Mouse (Mus musculus): ENCODE results near the gene Tff3. TPM values are rescaled to one million over a fixed set of nuclear protein-coding genes. Genes with fewer than 3 reads are reported as not detected.

Gene Tff3
- polyA plus RNA-seq, 1 experiment from 2014 or later: 1.4 TPM

DNA sequence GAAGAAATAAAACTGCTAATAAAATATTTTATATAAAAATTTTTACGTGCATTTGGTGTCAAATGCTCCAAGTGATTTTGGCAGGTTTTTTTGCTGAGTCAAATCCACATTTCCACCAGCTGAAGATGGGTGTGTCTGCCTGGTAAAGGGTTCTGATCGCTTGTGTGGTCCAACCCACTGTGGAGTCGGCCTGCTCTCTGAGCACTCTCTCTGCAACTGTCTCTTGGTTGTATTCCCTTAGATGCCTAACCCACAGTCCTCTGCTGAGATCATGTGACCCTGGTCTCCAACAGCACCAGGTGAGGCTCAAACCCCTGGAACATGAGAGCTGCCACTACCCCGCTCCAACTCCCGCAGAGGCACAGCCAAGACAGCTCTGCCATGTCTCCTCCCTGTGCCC lies 11.5 kb downstream of the Tff3 start:
- H3K4me2 ChIP-seq: no peak overlapping the region
- no peaks in the 10 kb centered on the region for H3K27me3 ChIP-seq (replicated peaks)
- H3K4me1 ChIP-seq: no peaks in the 10 kb centered on the region
- no peak overlapping the region for H3K27ac ChIP-seq
- H3K9me3 ChIP-seq: no peaks in the 10 kb centered on the region
- ATAC-seq (replicated peaks): no peak
- no peaks in the 10 kb centered on the region for H3K36me3 ChIP-seq (replicated peaks)
- no peak overlapping the region for H3K9ac ChIP-seq
- WGBS: 88% methylated on average over 5 of the region's 5 CpGs
- no peak overlapping the region for H3K4me3 ChIP-seq

DNA sequence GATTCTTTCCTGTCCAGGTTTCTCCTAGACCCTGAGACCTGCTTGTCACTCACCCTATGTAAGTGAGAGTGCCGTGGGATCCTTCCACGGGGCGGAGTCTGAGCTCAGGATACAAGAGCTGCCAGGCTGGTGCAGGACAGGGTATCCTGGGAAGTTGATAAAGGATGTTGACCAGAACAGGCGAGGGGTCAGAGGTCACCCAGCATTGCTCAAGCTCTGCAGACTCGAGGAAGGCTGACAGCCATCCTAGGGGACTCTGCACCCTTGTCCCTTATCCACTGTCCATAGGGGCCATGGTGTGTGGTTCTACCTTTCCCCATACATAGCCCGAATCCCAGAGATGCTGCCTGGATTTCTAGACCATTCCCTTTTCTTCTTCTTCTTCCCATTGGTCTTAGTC lies 13.4 kb downstream of the Tff3 start:
- Histone ChIP-seq H3K27ac (no peak overlapping the region), H3K4me3 (no peak overlapping the region), H3K27me3 (replicated peaks) (no peaks in the 10 kb centered on the region), H3K9ac (no peak overlapping the region), H3K9me3 (no peaks in the 10 kb centered on the region), H3K4me2 (no peak overlapping the region), H3K4me1 (no peaks in the 10 kb centered on the region), H3K36me3 (replicated peaks) (peaks cover 15% of the 10 kb centered on the region; the same call in 1 of the 2 replicates)
- 71% methylated on average over 6 of the region's 6 CpGs for WGBS
- ATAC-seq (replicated peaks): no peak

- H3K9me3 ChIP-seq: no peaks in the 10 kb centered on the region
- no peaks in the 10 kb centered on the region for H3K4me1 ChIP-seq
- peaks cover 38% of the 10 kb centered on the region; the same call in 1 of the 2 replicates for H3K36me3 ChIP-seq (replicated peaks)
- H3K27me3 ChIP-seq (replicated peaks): no peaks in the 10 kb centered on the region
- ATAC-seq (replicated peaks): no peak
- H3K4me2 ChIP-seq: no peak overlapping the region
- no peak overlapping the region for H3K9ac ChIP-seq
- H3K27ac ChIP-seq: no peak overlapping the region
- no peak overlapping the region for H3K4me3 ChIP-seq
- WGBS: 17% methylated on average over 9 of the region's 9 CpGs
Observed at GRCm38 (mm10) chr17:31113191-31113856, 16.1 kb downstream of the Tff3 start.

DNA sequence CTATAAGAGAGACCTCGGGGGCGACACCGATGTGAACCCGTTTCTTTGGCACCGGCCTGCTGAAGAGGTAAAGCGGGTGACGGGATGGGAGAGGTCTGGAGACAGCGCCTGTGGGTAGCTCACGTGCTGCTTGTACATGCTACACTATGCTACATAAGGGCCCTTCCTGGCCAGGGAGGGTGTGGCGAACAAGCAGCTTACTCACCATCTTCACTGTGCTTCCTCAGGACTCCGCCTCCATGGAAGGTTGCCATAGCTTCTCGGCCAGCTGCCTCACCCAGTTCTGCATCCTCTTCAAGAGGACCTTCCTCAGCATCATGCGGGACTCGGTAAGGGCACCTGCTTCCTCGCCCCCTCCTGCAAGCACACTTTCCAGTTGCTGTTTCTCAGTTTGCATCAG lies 21.1 kb downstream of the Tff3 start:
- Histone ChIP-seq H3K27me3 (replicated peaks) (no peaks in the 10 kb centered on the region), H3K9me3 (no peaks in the 10 kb centered on the region), H3K27ac (no peak overlapping the region), H3K36me3 (replicated peaks) (peaks cover 47% of the 10 kb centered on the region; the same call in 1 of the 2 replicates), H3K4me2 (no peak overlapping the region), H3K4me3 (no peak overlapping the region), H3K9ac (no peak overlapping the region), H3K4me1 (no peaks in the 10 kb centered on the region)
- no peak for ATAC-seq (replicated peaks)
- 96% methylated on average over 15 of the region's 15 CpGs for WGBS

GRCm38 (mm10) chr17:31103823-31104222 lies 25.6 kb downstream of the Tff3 start:
- ATAC-seq (replicated peaks): no peak
- Histone ChIP-seq H3K27me3 (replicated peaks) (no peaks in the 10 kb centered on the region), H3K36me3 (replicated peaks) (peaks cover 25% of the 10 kb centered on the region; the same call in 1 of the 2 replicates), H3K4me1 (no peaks in the 10 kb centered on the region), H3K4me3 (no peak overlapping the region), H3K27ac (no peak overlapping the region), H3K4me2 (no peak overlapping the region), H3K9ac (no peak overlapping the region), H3K9me3 (no peaks in the 10 kb centered on the region)
- 85% methylated on average over 8 of the region's 8 CpGs for WGBS

GRCm38 (mm10) chr17:31103007-31103570 lies 26.4 kb downstream of the Tff3 start:
- no peak overlapping the region for H3K4me3 ChIP-seq
- no peak overlapping the region for H3K4me2 ChIP-seq
- no peaks in the 10 kb centered on the region for H3K4me1 ChIP-seq
- H3K9ac ChIP-seq: no peak overlapping the region
- 87% methylated on average over 8 of the region's 8 CpGs for WGBS
- peaks cover 21% of the 10 kb centered on the region; the same call in 1 of the 2 replicates for H3K36me3 ChIP-seq (replicated peaks)
- ATAC-seq (replicated peaks): no peak
- H3K9me3 ChIP-seq: no peaks in the 10 kb centered on the region
- no peak overlapping the region for H3K27ac ChIP-seq
- no peaks in the 10 kb centered on the region for H3K27me3 ChIP-seq (replicated peaks)

DNA sequence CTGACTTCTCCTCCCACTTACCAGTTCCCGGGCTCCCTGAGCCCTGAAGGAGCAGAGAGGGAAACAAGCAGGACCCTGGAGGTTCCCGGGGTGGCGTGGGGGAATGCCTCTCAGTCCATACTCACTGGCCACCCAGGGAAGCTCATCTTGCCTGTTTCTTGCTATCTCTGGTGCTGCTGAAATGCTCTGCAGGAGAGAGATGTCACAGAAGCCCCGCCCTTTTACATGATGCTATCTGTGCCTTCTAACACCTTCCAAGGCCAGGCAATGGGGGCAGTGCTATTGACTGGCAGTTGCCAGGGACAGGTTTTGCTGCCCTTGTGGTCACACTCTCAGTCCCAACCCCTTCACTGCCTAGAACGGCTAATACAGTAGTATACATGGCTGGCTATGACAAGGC lies 30.7 kb downstream of the Tff3 start:
- Histone ChIP-seq H3K36me3 (replicated peaks) (peaks cover 19% of the 10 kb centered on the region; the same call in 1 of the 2 replicates), H3K4me3 (no peak overlapping the region), H3K9ac (no peak overlapping the region), H3K4me1 (peaks cover 7% of the 10 kb centered on the region; the same call in 1 of the 2 replicates), H3K4me2 (no peak overlapping the region), H3K27me3 (replicated peaks) (no peaks in the 10 kb centered on the region), H3K9me3 (no peaks in the 10 kb centered on the region), H3K27ac (no peak overlapping the region)
- 83% methylated on average over 5 of the region's 5 CpGs for WGBS
- ATAC-seq (replicated peaks): no peak

DNA sequence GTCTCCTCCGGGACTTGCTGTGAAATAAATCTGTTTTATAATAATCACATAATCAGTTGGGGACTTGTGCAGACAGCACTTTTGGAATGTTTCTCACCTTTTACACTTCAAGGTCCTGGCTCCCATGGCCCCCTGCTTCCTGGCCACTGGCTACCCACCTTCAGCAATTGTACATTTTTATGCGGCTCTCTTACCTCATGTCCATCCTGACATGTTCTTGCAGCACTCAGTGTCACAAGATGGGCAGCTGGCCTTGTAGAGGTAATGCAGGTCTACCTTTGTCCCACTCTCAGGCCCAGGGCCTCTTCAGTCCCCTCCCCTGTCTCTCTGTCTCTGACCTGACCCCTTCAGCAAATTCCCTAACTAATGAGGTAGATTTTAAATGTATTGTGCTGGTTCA lies 32.6 kb downstream of the Tff3 start:
- no peaks in the 10 kb centered on the region for H3K27me3 ChIP-seq (replicated peaks)
- peaks cover 14% of the 10 kb centered on the region for H3K4me1 ChIP-seq
- no peak overlapping the region for H3K27ac ChIP-seq
- H3K36me3 ChIP-seq (replicated peaks): peaks cover 22% of the 10 kb centered on the region; the same call in 1 of the 2 replicates
- no peaks in the 10 kb centered on the region for H3K9me3 ChIP-seq
- H3K4me3 ChIP-seq: no peak overlapping the region
- no peak for ATAC-seq (replicated peaks)
- H3K4me2 ChIP-seq: no peak overlapping the region
- 91% methylated on average over 2 of the region's 2 CpGs for WGBS
- no peak overlapping the region for H3K9ac ChIP-seq

DNA sequence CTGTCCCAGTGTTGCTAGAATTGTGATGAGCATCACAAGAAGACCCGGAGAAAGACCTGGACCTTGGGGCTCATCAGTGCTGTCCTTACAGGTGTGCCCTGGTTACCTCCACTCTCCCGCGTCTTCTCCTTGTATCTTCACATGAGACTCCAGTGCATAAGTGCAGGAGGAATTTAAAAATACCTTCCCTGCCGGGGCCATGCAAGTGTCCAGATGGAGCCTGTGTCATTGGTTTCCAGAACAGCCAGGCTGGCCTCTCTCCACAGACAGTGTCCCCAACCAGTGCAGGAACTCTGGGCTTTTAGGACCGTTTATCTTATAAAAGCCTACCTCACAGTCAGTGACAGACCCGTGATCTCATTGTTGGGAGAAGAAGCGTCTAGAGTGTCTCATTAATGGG lies 33.9 kb downstream of the Tff3 start:
- peaks cover 22% of the 10 kb centered on the region; the same call in 1 of the 2 replicates for H3K36me3 ChIP-seq (replicated peaks)

DNA sequence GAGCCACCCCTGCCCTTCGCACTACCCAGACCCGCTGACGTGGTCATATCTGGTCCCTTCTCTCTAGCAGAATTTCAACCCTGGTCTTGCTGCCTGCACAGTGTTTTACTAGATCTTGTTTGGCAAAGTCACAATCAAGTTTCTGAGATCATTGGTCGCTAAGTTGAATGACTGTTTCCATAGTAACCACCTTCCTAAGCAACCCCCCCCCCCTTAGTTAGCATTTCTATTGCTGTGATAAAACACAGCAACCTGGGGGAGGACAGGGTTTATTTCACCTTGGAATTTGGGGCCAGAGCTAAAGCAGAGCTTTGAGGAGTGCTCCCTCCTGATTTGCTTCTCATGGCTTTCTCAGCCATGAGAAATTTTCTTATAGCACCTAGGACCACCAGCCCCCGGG lies 34.7 kb downstream of the Tff3 start:
- ATAC-seq (replicated peaks): no peak
- no peaks in the 10 kb centered on the region for H3K27me3 ChIP-seq (replicated peaks)
- H3K4me1 ChIP-seq: peaks cover 33% of the 10 kb centered on the region
- H3K4me3 ChIP-seq: no peak overlapping the region
- 52% methylated on average over 5 of the region's 5 CpGs for WGBS
- no peak overlapping the region for H3K9ac ChIP-seq
- H3K4me2 ChIP-seq: no peak overlapping the region
- no peak overlapping the region for H3K27ac ChIP-seq
- H3K9me3 ChIP-seq: no peaks in the 10 kb centered on the region
- peaks cover 17% of the 10 kb centered on the region; the same call in 1 of the 2 replicates for H3K36me3 ChIP-seq (replicated peaks)

More for the DNA sequence above, 33.9 kb downstream of the Tff3 start:
- WGBS: 87% methylated on average over 7 of the region's 7 CpGs
- no peak for ATAC-seq (replicated peaks)
- H3K4me3 ChIP-seq: no peak overlapping the region
- H3K4me2 ChIP-seq: no peak overlapping the region
- H3K9me3 ChIP-seq: no peaks in the 10 kb centered on the region
- H3K4me1 ChIP-seq: peaks cover 25% of the 10 kb centered on the region
- H3K27ac ChIP-seq: no peak overlapping the region
- H3K9ac ChIP-seq: no peak overlapping the region
- no peaks in the 10 kb centered on the region for H3K27me3 ChIP-seq (replicated peaks)

DNA sequence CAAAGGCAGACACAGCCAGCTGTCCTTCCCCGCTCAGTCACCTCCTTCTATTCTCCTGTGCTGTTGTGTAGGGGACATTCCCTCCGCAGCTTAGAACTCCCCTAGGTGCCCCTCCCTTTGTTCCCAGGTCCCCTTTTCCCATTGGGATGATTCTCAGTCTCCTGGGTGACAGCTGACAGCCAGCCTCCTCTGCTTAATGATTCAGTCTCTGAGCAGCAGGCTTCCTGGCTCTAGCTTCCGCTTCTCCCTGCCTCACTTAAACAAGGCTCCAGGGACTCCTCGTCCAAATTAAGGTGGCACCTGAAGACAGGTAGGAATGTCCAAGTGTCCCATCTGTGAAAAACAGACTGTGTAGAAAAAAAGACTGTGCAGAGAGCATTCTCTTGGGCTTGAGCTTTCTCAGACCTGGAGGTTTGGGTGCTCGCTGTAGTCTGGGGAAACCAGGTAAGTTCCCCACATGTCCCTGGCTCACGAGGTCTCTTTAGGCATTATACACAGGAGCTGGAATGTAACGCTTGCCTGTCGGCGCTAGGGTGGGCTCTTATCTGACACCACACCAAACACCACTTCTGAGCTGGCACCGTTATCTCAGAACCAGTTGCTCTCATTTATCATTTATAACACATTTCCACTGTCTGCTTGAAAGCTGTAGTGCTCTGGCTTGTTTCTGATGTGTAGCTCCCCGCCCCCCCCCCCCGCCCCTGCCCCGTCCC lies 38.3 kb downstream of the Tff3 start:
- peaks cover 3% of the 10 kb centered on the region; the same call in 1 of the 2 replicates for H3K36me3 ChIP-seq (replicated peaks)
- no peak overlapping the region for H3K4me2 ChIP-seq
- peaks cover 54% of the 10 kb centered on the region for H3K4me1 ChIP-seq
- no peaks in the 10 kb centered on the region for H3K27me3 ChIP-seq (replicated peaks)
- 0 out of 2 replicates have a peak, but pooled peaks have one; percentile 24 for ATAC-seq (replicated peaks)
- no peaks in the 10 kb centered on the region for H3K9me3 ChIP-seq
- peak overlapping the region; percentile 18; the same call in 1 of the 2 replicates for H3K27ac ChIP-seq
- no peak overlapping the region for H3K4me3 ChIP-seq
- H3K9ac ChIP-seq: no peak overlapping the region
- whole genome bisulfite sequencing: 28% methylated on average over 13 of the region's 13 CpGs

DNA sequence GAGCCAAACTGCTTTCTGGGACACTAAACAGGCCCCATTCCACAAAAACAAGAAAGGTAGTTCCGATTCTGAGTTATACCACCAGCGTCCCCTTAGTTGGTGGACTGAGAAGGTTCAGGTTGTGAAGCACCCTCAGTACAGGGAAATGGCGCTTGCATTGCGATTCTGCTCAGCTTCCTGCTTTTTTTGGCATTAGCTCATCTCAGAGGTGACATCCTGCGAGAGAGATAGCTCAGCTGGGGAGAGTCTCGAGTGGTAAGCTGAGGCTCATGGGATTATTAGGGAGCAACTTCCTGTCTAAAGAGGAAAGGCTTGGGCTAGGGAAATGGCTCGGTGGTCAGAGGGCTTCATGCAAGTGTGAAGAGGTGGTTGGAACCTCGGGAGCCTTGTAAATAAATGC lies 39.6 kb downstream of the Tff3 start:
- H3K9me3 ChIP-seq: no peaks in the 10 kb centered on the region
- H3K9ac ChIP-seq: no peak overlapping the region
- H3K4me1 ChIP-seq: peaks cover 54% of the 10 kb centered on the region
- ATAC-seq (replicated peaks): no peak
- no peak overlapping the region for H3K4me3 ChIP-seq
- no peaks in the 10 kb centered on the region for H3K27me3 ChIP-seq (replicated peaks)
- WGBS: 74% methylated on average over 8 of the region's 8 CpGs
- 0 out of 2 replicates have a peak, but pooled peaks cover 2% of the 10 kb centered on the region for H3K36me3 ChIP-seq (replicated peaks)
- H3K27ac ChIP-seq: peak overlapping the region; percentile 19; the same call in 1 of the 2 replicates
- no peak overlapping the region for H3K4me2 ChIP-seq

Data from midbrain, embryonic 15.5 days (tissue).